Mouse (Mus musculus): ENCODE measurements at regions not wholly inside any gene's neighbourhood (a gene's known extent, or its start where the extent isn't known, plus 50 kb on each side); places are given as distances from the start of the nearest gene placed in this dataset.

DNA sequence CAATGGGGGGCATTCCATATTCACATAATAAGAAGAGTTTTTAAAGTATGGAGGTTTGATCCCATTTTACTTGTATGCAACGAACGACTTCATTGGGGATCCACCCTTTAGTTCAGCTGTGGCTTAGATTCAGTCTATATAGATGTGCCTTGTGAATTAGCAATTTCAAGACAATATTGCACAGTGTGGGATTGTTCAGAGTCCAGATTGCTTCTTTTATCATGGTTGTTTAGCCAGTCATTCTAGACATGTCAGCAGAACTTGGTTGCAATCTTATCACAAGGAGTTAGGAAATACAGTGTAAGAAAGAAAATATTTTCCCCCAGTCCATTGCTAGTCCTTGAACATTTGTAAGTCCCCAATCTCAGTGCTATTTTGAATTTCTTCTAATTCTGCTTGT lies 312.0 kb upstream of the Pdzrn3 start:
- no peak for TF ChIP-seq POLR2A (IDR thresholded peaks at IDR 0.05; ENCODE audit: extremely low read depth, insufficient read depth, low read length)
- no peak for TF ChIP-seq CTCF (IDR thresholded peaks at IDR 0.05; ENCODE audit: extremely low read depth, insufficient read depth, low read length)

All from cortical plate, adult 2 months (tissue).